Mouse (Mus musculus) thymus, postnatal 10 days (tissue): ENCODE results near the gene Krt18.
"Not testable (repeated sequence)": the region's sequence is repeated elsewhere in the genome, so short reads cannot be mapped to it uniquely, and the experiment has no call there.

Experiments used
- DNase-seq, 2 experiments: peaks; one replicate each; pipeline ENCODE4 v3.0.0; 2021; ENCODE audit warnings: low spot score in 2 of 2

The Krt18 gene

DNA sequence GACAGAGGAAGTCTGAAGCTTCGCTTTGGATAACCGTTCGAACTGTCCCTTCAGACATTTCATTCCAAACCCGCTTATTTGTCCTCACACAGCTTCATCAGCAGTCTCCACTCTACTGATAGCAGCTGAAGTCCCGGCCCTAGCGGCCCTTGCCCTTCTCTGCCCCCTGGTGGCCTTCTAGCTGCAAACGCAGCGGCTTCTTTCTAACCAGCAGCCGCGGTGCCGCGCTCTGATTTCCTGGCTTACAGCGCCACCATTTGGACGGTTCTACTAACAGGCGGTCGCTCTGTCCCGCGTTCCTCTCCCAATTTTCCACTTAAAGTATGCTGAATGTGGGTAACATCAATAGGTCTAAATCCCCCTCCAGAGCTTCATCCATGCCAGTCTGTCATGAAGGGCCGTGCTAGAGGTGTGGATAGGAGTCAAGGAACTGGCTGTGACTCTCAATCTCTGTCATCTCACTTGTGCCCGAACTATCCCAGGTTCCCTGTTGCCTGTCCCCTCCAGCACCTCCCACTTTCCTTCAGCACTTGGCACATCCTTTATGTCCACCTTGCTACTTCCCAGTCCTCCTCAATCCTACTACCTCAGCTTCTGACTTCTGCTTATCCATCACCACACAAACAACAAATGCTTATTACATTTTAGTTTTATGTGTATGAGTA, 37.8 kb downstream of the Krt18 start:
- peak; percentile 81 to 96 for DNase-seq

DNA sequence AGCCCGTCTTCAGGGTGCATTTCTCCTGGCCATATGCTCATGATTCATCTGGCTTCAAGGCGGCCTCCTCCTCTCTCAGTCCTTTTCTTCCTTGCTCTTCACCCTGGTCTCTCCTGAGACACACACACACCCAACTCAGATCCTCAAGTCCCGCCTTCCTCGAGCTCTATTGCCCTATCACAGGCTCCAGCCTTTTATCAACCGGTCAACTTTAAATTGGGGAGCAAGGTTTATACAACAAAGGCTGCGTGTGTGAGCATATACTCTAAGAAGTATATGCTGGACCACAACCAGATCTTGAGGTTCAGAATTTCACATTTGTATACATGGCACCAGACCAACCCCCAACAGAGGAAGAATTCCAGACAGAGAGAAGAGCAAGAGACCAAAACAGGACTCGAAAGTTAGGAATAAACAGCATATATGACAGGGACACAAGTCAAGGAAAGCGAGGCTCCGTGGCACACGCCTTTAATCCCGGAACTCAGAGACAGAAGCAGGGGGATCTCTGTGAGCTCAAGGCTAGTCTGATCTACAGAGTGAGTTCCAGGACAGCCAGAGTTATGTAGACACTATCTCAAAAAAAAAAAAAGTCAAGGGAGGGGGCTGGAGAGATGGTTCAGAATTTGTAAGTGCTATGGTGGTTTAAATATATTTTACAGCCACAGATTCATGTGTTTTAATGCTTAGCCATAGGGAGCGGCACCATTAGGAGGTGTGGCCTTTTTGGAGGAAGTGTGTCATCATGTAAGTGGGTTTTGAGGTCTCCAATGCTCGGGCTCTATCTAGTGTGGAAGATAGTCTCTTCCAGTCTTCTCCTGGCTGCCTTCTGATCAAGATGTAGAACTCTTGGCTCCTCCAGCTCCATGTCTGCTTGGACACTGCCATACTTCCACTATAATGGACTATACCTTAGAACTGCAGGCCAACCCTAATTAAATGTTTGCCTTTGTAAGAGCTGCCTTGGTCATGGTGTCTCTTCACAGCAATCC, 42.8 kb downstream of the Krt18 start:
- DNase-seq: no peak

DNA sequence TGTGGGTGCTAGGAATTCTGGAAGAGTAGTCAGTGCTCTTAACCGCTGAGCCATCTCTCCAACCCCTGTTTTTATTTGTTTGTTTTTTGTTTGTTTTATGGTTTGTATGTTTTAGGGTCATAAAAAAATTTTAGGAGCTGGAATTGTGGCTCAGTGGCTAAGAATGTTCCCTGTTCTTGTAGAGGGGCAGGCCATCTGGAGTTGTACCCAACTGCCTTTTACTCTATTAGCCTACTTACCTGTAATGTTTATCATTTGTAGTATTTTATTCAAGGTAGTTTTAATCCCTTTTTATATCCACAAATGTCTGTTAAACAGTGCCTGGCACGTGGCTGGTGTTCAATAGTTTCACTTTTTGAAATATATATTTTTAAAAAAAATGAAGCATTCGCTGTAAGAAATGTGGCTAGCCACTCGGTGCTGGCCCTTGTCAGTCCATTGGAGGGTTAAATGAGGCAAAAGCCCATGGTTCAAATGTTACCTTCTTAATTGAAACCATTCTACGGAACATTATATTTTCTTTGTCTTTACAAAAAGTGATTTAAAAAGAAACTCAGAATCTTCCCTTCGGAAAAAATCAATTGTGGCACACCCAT, 45.1 kb downstream of the Krt18 start:
- no peak for DNase-seq

DNA sequence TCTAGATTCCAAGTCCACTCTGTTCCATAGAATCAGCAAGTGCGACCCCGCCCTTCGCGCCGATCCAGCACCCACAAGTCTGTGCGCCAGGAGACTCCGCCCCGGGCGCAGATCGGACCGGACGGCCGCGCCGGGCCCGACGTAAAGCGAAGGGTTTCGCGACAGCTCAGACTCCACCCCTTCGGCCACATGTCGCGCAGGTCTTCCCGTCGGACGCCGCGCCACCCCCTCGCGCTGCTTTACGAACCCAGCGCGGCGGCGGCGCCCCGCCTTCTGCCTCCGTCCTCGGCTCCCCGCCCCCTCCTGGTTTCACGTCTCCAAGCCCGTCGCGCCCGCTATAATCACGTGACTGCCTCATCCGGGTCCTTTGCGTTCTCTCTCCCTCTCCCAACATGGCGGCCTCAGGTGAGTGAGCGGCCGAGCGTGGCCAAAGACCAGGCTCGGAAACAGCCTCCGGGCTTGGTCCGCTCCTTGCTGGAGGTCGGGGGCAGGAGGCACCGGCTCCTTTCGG, 45.6 kb downstream of the Krt18 start, which contains the start of gene Eif4b:
Gene Eif4b, plus strand, starts transcription at position 215 of the 511 bp plus-strand sequence.
- peak; percentile 98 to 99 for DNase-seq

DNA sequence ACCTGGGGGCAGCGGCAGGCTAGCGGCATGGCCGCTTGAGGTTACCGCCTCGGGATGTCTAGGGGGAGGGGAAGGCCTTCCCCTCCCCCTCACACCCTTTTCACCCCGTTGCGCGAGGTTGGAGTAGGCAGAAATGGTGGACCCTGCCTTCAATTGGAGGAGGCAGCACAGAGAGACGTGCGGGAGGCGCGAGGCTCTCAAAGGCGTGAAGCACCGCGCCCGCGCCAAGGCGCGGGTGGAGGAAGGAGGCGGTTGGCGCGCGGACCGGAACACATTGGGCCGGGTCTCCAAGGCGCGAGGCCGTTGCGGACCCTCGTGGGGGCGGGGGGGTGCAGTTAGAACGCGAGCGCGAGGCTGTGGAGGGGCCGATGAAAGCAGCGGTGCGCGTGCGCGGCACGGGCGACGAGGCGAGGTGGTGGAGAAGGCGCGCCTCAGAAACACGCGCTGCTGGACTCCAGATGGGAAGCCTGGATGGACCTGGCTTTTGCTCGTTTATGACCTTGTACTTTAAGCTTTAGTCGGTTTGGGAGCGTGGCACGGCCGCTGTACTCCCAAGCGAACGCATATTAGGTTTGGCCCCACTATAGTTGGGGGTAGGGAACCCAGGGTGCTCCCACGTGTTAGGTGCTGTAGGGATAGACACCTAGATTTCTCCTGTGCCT, 46.2 kb downstream of the Krt18 start:
- DNase-seq: peak; percentile 63 to 71

DNA sequence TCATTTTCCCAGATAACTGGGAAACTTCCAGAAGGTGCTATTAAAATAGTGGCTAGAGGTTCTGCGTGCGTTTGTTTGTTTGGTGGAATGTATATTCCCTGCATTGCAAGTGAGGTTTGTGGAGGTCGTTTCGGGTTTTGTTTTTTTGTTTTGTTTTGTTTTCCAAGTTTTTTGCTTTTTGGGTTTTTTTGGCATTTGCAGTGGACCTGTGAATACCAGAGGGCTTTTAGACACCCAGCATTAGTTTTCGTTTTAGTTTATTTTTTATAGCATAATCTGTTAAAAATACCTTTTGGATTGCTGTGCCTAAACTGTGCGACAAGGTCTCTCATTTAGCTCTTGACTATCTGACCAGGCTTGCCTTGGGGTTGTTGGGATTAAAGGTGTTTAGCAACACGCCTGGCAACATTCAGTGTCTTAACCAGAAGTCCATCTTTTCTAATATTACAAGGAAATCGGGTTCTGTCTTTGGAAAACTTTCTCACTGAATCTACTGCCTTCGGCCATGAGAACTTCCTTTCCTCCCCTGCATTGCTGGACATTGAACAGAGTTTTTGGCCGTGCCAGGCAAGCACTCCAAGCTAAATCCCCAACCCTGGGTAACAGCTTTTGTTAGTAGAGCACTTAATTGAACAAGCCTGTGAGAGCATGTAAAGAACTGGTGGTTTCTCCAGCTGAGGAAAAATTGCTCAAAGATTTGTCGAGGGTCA, 47.1 kb downstream of the Krt18 start:
- DNase-seq: no peak

DNA sequence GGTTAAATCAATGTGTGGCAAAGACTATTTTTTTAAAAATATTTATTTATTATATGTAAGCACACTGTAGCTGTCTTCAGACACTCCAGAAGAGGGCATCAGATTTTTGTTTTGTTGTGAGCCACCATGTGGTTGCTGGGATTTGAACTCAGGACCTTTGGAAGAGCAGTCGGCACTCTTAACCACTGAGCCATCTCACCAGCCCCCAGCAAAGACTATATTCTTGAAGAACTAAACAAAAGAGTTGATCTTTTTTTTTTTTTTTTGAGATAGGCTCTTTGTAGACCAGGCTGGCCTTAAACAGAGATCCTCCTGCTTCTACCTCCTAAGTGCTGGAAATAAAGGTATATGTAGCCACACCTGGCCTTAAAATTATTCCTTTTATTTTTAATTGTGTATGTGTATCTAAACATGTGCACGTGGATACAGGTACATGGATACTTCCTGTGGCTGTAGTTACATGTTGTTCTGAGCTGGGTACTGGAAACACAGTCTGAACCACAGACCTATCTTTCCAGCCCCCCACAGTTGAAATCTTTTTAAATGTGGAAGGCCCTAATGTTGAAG, 49.2 kb downstream of the Krt18 start:
- DNase-seq: no peak

DNA sequence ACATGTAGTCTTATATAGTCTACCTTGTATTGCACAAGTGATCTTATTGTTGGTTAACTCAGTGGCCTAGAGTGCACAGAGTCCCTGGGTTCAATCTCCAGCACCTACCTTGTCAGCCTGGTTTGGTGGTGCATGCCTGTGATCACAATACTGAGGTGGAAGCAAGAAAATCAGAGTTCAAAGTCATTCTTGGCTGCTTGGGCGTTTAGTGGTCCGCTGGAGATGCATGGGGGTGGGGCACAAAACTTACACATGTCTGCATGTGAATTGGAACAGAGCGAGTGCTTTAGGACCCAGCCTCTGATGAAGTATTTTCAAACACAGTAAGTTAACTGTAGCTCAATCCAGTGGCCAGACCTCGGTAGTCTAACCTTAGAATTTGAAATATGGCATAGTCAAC, 51.2 kb downstream of the Krt18 start:
- no peak for DNase-seq

DNA sequence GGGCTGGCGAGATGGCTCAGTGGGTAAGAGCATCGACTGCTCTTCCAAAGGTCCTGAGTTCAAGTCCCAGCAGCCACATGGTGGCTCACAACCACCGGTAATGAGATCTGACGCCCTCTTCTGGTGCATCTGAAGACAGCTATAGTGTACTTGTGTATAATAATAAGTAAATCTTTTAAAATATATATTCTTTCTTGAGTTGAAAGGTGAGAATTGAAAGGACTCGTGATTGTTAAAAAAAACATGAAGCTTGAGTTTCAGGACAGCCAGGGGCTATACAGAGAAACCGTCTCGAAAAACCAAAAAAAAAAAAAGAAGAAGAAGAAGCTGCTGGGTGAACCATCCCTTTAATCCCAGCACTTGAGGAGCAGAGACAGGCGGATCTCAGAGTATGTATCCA, 51.9 kb downstream of the Krt18 start:
- DNase-seq: not testable (repeated sequence)

DNA sequence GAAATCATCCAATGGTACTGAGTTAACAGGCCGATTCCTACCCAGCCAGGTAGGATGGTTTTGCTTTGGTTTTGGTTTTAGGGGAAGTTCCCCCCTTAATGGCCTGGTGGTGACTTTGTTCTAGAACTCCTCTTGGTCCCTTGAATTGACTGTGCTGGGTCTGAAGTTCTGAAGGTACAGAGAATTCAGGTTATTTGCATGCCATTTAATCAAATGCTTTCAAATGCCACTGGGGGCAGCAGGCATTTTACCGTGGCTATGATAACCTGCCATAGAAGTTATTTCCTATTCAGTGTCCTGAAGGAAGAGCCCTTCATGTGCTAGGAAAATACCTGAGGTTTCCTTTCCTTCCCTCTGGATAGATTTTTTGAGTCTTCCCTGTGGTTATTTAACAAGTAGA, 52.4 kb downstream of the Krt18 start:
- no peak for DNase-seq
